In genomic region chr8:4324525-4324924, GRCm38 (mm10) we compare ENCODE assay signal across 8 mouse cellular contexts. TPM values are rescaled to one million over a fixed set of nuclear protein-coding genes. Genes with fewer than 3 reads are reported as not detected.
DNase-seq lines count a peak whose midpoint lies in the region; ATAC-seq and TF ChIP-seq lines count a peak whose summit lies in the region.

No protein-coding gene starts in this region.

- H3K27me3 ChIP-seq in hindbrain, postnatal 0 days (ENCODE audit: insufficient read depth, low read length): no peaks in the 10 kb centered on the region
- no peaks in the 10 kb centered on the region for H3K27me3 ChIP-seq in megakaryocyte, embryonic 14.5 days (replicated peaks)
- H3K27me3 ChIP-seq in testis, adult 2 months (ENCODE audit: control insufficient read depth, insufficient read depth, low read length): no peaks in the 10 kb centered on the region

- peak overlapping the region; percentile 88 for H3K4me3 ChIP-seq in hindbrain, postnatal 0 days (ENCODE audit: low read length)
- peak overlapping the region; percentile 99 for H3K4me3 ChIP-seq in megakaryocyte, embryonic 14.5 days (replicated peaks)
- H3K4me3 ChIP-seq in testis, adult 2 months (ENCODE audit: control insufficient read depth, low read depth, low read length): peak overlapping the region; percentile 99

- H3K9ac ChIP-seq in hindbrain, postnatal 0 days (replicated peaks; ENCODE audit: low read length): peak overlapping the region; percentile 96

- H3K36me3 ChIP-seq in hindbrain, postnatal 0 days (ENCODE audit: insufficient read depth, low read length): peaks cover 1% of the 10 kb centered on the region; the same call in 1 of the 2 replicates
- H3K36me3 ChIP-seq in megakaryocyte, embryonic 14.5 days (replicated peaks; ENCODE audit: low read length): peaks cover 64% of the 10 kb centered on the region
- H3K36me3 ChIP-seq in testis, adult 2 months (ENCODE audit: control insufficient read depth, insufficient read depth, low read length): peaks cover 4% of the 10 kb centered on the region

- peaks cover 8% of the 10 kb centered on the region; the same call in 1 of the 2 replicates for H3K4me1 ChIP-seq in hindbrain, postnatal 0 days (ENCODE audit: insufficient read depth, low read length)
- H3K4me1 ChIP-seq in megakaryocyte, embryonic 14.5 days: peaks cover 76% of the 10 kb centered on the region
- peaks cover 4% of the 10 kb centered on the region for H3K4me1 ChIP-seq in testis, adult 2 months (ENCODE audit: control insufficient read depth, insufficient read depth, low read length)

- ATAC-seq in erythroblast, adult 5-6 weeks (replicated peaks; ENCODE audit: low FRiP score, poor library complexity, severe bottlenecking): peak; percentile 12
- ATAC-seq in hindbrain, postnatal 0 days: peak; percentile 65

- WGBS in hindbrain, postnatal 0 days: under 1% methylated on average over 38 of the region's 42 CpGs

- peak; percentile 39 for DNase-seq in layer of hippocampus, adult 9-11 months
- DNase-seq in layer of hippocampus, adult 11-12 months (ENCODE audit: low spot score): no peak
- peak; percentile 78 for DNase-seq in MN1 (ENCODE audit: low spot score)
- DNase-seq in hindbrain, postnatal 0 days (ENCODE audit: low spot score): no peak
- DNase-seq in cerebellum, adult 8-10 months: no peak

- no peak; the same call in 1 of the 2 replicates for TF ChIP-seq POLR2A in testis, adult 2 months (IDR thresholded peaks at IDR 0.05; ENCODE audit: control insufficient read depth, low read depth, low read length)

- peak overlapping the region; percentile 88 for H3K4me2 ChIP-seq in hindbrain, postnatal 0 days (ENCODE audit: low read depth, low read length)

- no peak for TF ChIP-seq CTCF in hindbrain, postnatal 0 days (IDR thresholded peaks at IDR 0.05; ENCODE audit: low read depth)
- TF ChIP-seq CTCF in testis, adult 2 months (IDR thresholded peaks at IDR 0.05; ENCODE audit: control insufficient read depth, insufficient read depth, insufficient replicate concordance, low read depth, low read length): no peak

- H3K9me3 ChIP-seq in hindbrain, postnatal 0 days (ENCODE audit: low read length): no peaks in the 10 kb centered on the region
- no peaks in the 10 kb centered on the region for H3K9me3 ChIP-seq in megakaryocyte, embryonic 14.5 days

- H3K27ac ChIP-seq in hindbrain, postnatal 0 days: peak overlapping the region; percentile 89
- H3K27ac ChIP-seq in testis, adult 2 months (ENCODE audit: control insufficient read depth, insufficient read depth, low read depth, low read length): peak overlapping the region; percentile 92

RNA-seq across cellular contexts. Expression of gene Ccl25, which starts 0.5 kb away (rescaled TPM):
- total RNA-seq in erythroblast, adult 5-6 weeks (2015; ENCODE audit: low replicate concordance): 14.4 and 15.9 TPM in 2 replicates
- 7.4 and 12.0 TPM in 2 replicates for total RNA-seq in erythroblast, adult 5-6 weeks (2017; ENCODE audit: low replicate concordance)
- total RNA-seq in hindbrain, postnatal 0 days (2014; rRNA removed): 5.9 and 6.1 TPM in 2 replicates
- polyA plus RNA-seq in hindbrain, postnatal 0 days (2015; fragmentation: Nextera tagmentation; extraction: Ambion mirVana): 17.2 and 17.9 TPM in 2 replicates
- 3.3 TPM in 1 of 2 replicates, not detected in the other for polyA plus RNA-seq in megakaryocyte, embryonic 14.5 days (2012; ENCODE audit: insufficient read depth, low replicate concordance)
- polyA plus RNA-seq in testis, adult 2 months (2012; rRNA removed): 8.6 and 9.6 TPM in 2 replicates

RNA-seq across cellular contexts. Expression of gene Elavl1, which starts 0.7 kb away (rescaled TPM):
- total RNA-seq in erythroblast, adult 5-6 weeks (2015; ENCODE audit: low replicate concordance): 22.3 and 28.2 TPM in 2 replicates
- total RNA-seq in erythroblast, adult 5-6 weeks (2017; ENCODE audit: low replicate concordance): 17.0 and 26.2 TPM in 2 replicates
- 56.2 and 61.0 TPM in 2 replicates for total RNA-seq in hindbrain, postnatal 0 days (2014; rRNA removed)
- polyA plus RNA-seq in hindbrain, postnatal 0 days (2015; fragmentation: Nextera tagmentation; extraction: Ambion mirVana): 64.6 and 68.4 TPM in 2 replicates
- 25.6 and 41.2 TPM in 2 replicates for polyA plus RNA-seq in megakaryocyte, embryonic 14.5 days (2012; ENCODE audit: insufficient read depth, low replicate concordance)
- polyA plus RNA-seq in testis, adult 2 months (2012; rRNA removed): 23.5 and 28.2 TPM in 2 replicates

RNA-seq across cellular contexts. Expression of gene Timm44, which starts 48.8 kb away (rescaled TPM):
- 11.7 and 24.2 TPM in 2 replicates for total RNA-seq in erythroblast, adult 5-6 weeks (2015; ENCODE audit: low replicate concordance)
- total RNA-seq in erythroblast, adult 5-6 weeks (2017; ENCODE audit: low replicate concordance): 19.4 and 31.6 TPM in 2 replicates
- 45.7 and 64.8 TPM in 2 replicates for total RNA-seq in hindbrain, postnatal 0 days (2014; rRNA removed)
- 46.7 and 50.0 TPM in 2 replicates for polyA plus RNA-seq in hindbrain, postnatal 0 days (2015; fragmentation: Nextera tagmentation; extraction: Ambion mirVana)
- polyA plus RNA-seq in megakaryocyte, embryonic 14.5 days (2012; ENCODE audit: insufficient read depth, low replicate concordance): 14.2 and 43.5 TPM in 2 replicates
- polyA plus RNA-seq in testis, adult 2 months (2012; rRNA removed): 52.9 and 56.3 TPM in 2 replicates

Comparison
In these comparisons a context has a peak if more than half of its experiments do, and no peak if none do; other contexts are left out.
1. DNase-seq: peak in layer of hippocampus, adult 9-11 months (single experiment) and MN1 (single experiment); none in layer of hippocampus, adult 11-12 months (single experiment), hindbrain, postnatal 0 days (single experiment) and cerebellum, adult 8-10 months (single experiment).
2. Peak in every context shown above with its lines, with median percentiles within 50 percentile points of each other: H3K4me3 ChIP-seq.